Mouse (Mus musculus): ENCODE results near the gene Scgb2b11.
"Not testable (repeated sequence)": the region's sequence is repeated elsewhere in the genome, so short reads cannot be mapped to it uniquely, and the experiment has no call there.

Gene Scgb2b11
- long read RNA-seq, experiment 1, result 0 reads
- long read RNA-seq, experiment 2, result 0 reads

DNA sequence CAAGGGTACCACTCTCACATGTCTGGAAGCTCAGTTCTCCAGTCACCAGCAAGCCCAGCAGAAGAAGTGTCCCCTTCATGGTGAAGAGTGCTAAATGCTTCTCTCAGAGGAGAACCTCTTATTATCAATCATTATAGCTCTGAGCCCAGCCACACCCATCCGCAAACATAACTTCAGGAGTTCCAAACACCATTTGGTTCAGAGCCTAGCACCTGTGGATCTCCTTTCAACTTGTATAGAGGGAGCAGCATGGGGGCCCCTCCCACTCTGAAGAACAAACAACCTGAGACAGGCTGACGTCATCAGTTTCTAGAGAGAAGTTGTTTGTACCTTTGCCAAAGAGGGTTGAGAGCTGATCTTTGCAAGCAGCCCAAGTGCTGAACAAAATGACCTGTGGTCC, at the start of gene Scgb2b11:
TSS of gene Scgb2b11 (minus strand) at position 101 of the 400 bp plus-strand sequence.
- intact Hi-C loops (cut with DNase I), result not testable (repeated sequence)

DNA sequence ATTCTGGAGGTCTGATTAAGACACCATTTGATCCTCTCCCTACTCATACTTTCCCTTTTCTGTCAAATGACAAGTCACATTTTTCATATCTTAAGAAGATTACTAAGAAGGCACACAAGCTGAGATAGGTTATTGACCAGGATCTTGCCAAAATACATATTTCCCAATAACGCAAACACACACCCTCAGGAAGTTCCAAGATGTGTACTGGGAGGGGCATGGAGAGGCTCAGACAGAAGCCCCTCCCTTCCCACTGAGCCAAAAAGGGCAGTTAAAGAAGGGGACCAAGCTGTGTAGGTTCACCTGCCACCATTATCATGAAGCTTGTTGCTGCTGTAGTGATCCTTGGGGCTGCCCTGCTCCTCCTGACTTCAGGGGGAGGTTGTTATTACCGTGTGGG, 11.6 kb upstream of the Scgb2b11 start, which contains the start of gene Scgb1b11:
TSS of gene Scgb1b11 (plus strand) at position 301 of the 400 bp plus-strand sequence.
- intact Hi-C loops (cut with DNase I), result not testable (repeated sequence)

All from adrenal gland (tissue).